Mouse (Mus musculus): Measurements from ENCODE around the gene Eif4a1. TPM values are rescaled to one million over a fixed set of nuclear protein-coding genes. Genes with fewer than 3 reads are reported as not detected.

Eif4a1 gene
- polyA plus RNA-seq, 1 experiment from 2014 or later: 560 TPM

GRCm38 (mm10) chr11:69697396-69697795, 25.2 kb upstream of the Eif4a1 start:
- Histone ChIP-seq H3K9ac (no peak overlapping the region), H3K9me3 (no peaks in the 10 kb centered on the region), H3K4me1 (peaks cover 15% of the 10 kb centered on the region), H3K27ac (no peak overlapping the region), H3K4me3 (no peak overlapping the region), H3K4me2 (replicated peaks) (no peak overlapping the region), H3K36me3 (no peaks in the 10 kb centered on the region), H3K27me3 (no peaks in the 10 kb centered on the region)
- no peak for ATAC-seq (ENCODE audit: low FRiP score, low read depth)
- 90% methylated on average over 3 of the region's 3 CpGs for WGBS

- under 1% methylated on average over 32 of the region's 41 CpGs for WGBS
- ATAC-seq (ENCODE audit: low FRiP score, low read depth): peak; percentile 77
- peak within 1 kb of the TSS; percentile 57 for H3K4me3 ChIP-seq
- no peaks in the 10 kb centered on the region for H3K9me3 ChIP-seq
- H3K4me2 ChIP-seq (replicated peaks): peak within 1 kb of the TSS; percentile 91
- H3K27ac ChIP-seq: peak within 1 kb of the TSS; percentile 81
- peak within 1 kb of the TSS; percentile 79 for H3K9ac ChIP-seq
- no peaks in the 10 kb centered on the region for H3K36me3 ChIP-seq
- peaks cover 15% of the 10 kb centered on the region for H3K4me1 ChIP-seq
- H3K27me3 ChIP-seq: no peaks in the 10 kb centered on the region
These were observed 23.3 kb upstream of the Eif4a1 start, which contains the start of the genes Tnfsf12 and Tnfsfm13 for GRCm38 (mm10) chr11:69695361-69696181. TSS of gene Tnfsf12 (minus strand) at chr11:69695849. TSS of gene Tnfsfm13 (minus strand) at chr11:69696098.

- H3K9me3 ChIP-seq: no peaks in the 10 kb centered on the region
- peak; percentile 58; the same call in 1 of the 2 replicates for ATAC-seq (ENCODE audit: low FRiP score, low read depth)
- 18% methylated on average over 6 of the region's 6 CpGs for WGBS
- H3K27me3 ChIP-seq: no peaks in the 10 kb centered on the region
- H3K4me2 ChIP-seq (replicated peaks): peak overlapping the region; percentile 91
- H3K27ac ChIP-seq: peak overlapping the region; percentile 81
- peaks cover 15% of the 10 kb centered on the region for H3K4me1 ChIP-seq
- peak overlapping the region; percentile 79 for H3K9ac ChIP-seq
- H3K36me3 ChIP-seq: no peaks in the 10 kb centered on the region
- H3K4me3 ChIP-seq: peak overlapping the region; percentile 57
These were observed 22.8 kb upstream of the Eif4a1 start for GRCm38 (mm10) chr11:69695046-69695360.

- no peak overlapping the region for H3K4me2 ChIP-seq (replicated peaks)
- H3K4me3 ChIP-seq: no peak overlapping the region
- H3K36me3 ChIP-seq: no peaks in the 10 kb centered on the region
- H3K27ac ChIP-seq: no peak overlapping the region
- 55% methylated on average over 11 of the region's 11 CpGs for WGBS
- peaks cover 15% of the 10 kb centered on the region for H3K4me1 ChIP-seq
- ATAC-seq (ENCODE audit: low FRiP score, low read depth): no peak
- H3K9ac ChIP-seq: no peak overlapping the region
- no peaks in the 10 kb centered on the region for H3K9me3 ChIP-seq
- H3K27me3 ChIP-seq: no peaks in the 10 kb centered on the region
These were observed 21.3 kb upstream of the Eif4a1 start for GRCm38 (mm10) chr11:69693421-69693965.

- no peak overlapping the region for H3K27ac ChIP-seq
- H3K4me3 ChIP-seq: no peak overlapping the region
- H3K9ac ChIP-seq: no peak overlapping the region
- no peaks in the 10 kb centered on the region for H3K27me3 ChIP-seq
- no peaks in the 10 kb centered on the region for H3K36me3 ChIP-seq
- H3K4me2 ChIP-seq (replicated peaks): no peak overlapping the region
- WGBS: 93% methylated on average over 6 of the region's 6 CpGs
- no peak for ATAC-seq (ENCODE audit: low FRiP score, low read depth)
- H3K4me1 ChIP-seq: peaks cover 15% of the 10 kb centered on the region
- H3K9me3 ChIP-seq: no peaks in the 10 kb centered on the region
These were observed 20.6 kb upstream of the Eif4a1 start for GRCm38 (mm10) chr11:69692863-69693262.

- WGBS: 72% methylated on average over 9 of the region's 9 CpGs
- no peaks in the 10 kb centered on the region for H3K27me3 ChIP-seq
- ATAC-seq (ENCODE audit: low FRiP score, low read depth): no peak
- H3K4me2 ChIP-seq (replicated peaks): no peak overlapping the region
- no peak overlapping the region for H3K27ac ChIP-seq
- no peak overlapping the region for H3K4me3 ChIP-seq
- no peaks in the 10 kb centered on the region for H3K36me3 ChIP-seq
- peaks cover 15% of the 10 kb centered on the region for H3K4me1 ChIP-seq
- no peaks in the 10 kb centered on the region for H3K9me3 ChIP-seq
- no peak overlapping the region for H3K9ac ChIP-seq
These were observed 20.1 kb upstream of the Eif4a1 start for GRCm38 (mm10) chr11:69692196-69692811.

GRCm38 (mm10) chr11:69689891-69690290, 17.7 kb upstream of the Eif4a1 start:
- Histone ChIP-seq H3K4me2 (replicated peaks) (no peak overlapping the region), H3K36me3 (no peaks in the 10 kb centered on the region), H3K4me1 (peaks cover 23% of the 10 kb centered on the region), H3K27me3 (no peaks in the 10 kb centered on the region), H3K9ac (no peak overlapping the region), H3K4me3 (no peak overlapping the region), H3K9me3 (no peaks in the 10 kb centered on the region), H3K27ac (no peak overlapping the region)
- WGBS: 93% methylated on average over 1 of the region's 1 CpGs
- ATAC-seq (ENCODE audit: low FRiP score, low read depth): no peak

- 0 out of 2 replicates have a peak overlapping the region, but pooled peaks have one; percentile 22 for H3K27ac ChIP-seq
- H3K9me3 ChIP-seq: no peaks in the 10 kb centered on the region
- H3K9ac ChIP-seq: peak overlapping the region; percentile 40; the same call in 1 of the 2 replicates
- 49% methylated on average over 5 of the region's 5 CpGs for WGBS
- no peaks in the 10 kb centered on the region for H3K27me3 ChIP-seq
- H3K4me3 ChIP-seq: no peak overlapping the region
- no peak for ATAC-seq (ENCODE audit: low FRiP score, low read depth)
- no peaks in the 10 kb centered on the region for H3K36me3 ChIP-seq
- H3K4me2 ChIP-seq (replicated peaks): no peak overlapping the region
- peaks cover 42% of the 10 kb centered on the region for H3K4me1 ChIP-seq
These were observed 14.8 kb upstream of the Eif4a1 start for GRCm38 (mm10) chr11:69687061-69687460.

GRCm38 (mm10) chr11:69686377-69686776, 14.2 kb upstream of the Eif4a1 start:
- peak overlapping the region; percentile 35; the same call in 1 of the 2 replicates for H3K9ac ChIP-seq
- no peaks in the 10 kb centered on the region for H3K27me3 ChIP-seq
- no peak for ATAC-seq (ENCODE audit: low FRiP score, low read depth)
- no peaks in the 10 kb centered on the region for H3K9me3 ChIP-seq
- peak overlapping the region; percentile 22; the same call in 1 of the 2 replicates for H3K27ac ChIP-seq
- H3K4me3 ChIP-seq: no peak overlapping the region
- H3K4me2 ChIP-seq (replicated peaks): peak overlapping the region; percentile 21
- no peaks in the 10 kb centered on the region for H3K36me3 ChIP-seq
- peaks cover 42% of the 10 kb centered on the region for H3K4me1 ChIP-seq
- WGBS: 4% methylated on average over 4 of the region's 4 CpGs

- WGBS: 82% methylated on average over 10 of the region's 10 CpGs
- Histone ChIP-seq H3K4me1 (peaks cover 46% of the 10 kb centered on the region), H3K27ac (peak within 1 kb of the TSS; percentile 22; the same call in 1 of the 2 replicates), H3K9ac (peak within 1 kb of the TSS; percentile 48), H3K27me3 (no peaks in the 10 kb centered on the region), H3K4me2 (replicated peaks) (peak within 1 kb of the TSS; percentile 21), H3K36me3 (no peaks in the 10 kb centered on the region), H3K4me3 (no peak within 1 kb of the TSS), H3K9me3 (no peaks in the 10 kb centered on the region)
- ATAC-seq (ENCODE audit: low FRiP score, low read depth): no peak
These were observed 13.4 kb upstream of the Eif4a1 start, which contains the start of gene Tnfsf13 for GRCm38 (mm10) chr11:69685526-69686148. TSS of gene Tnfsf13 (minus strand) at chr11:69685784.

GRCm38 (mm10) chr11:69684936-69685335, 12.7 kb upstream of the Eif4a1 start:
- WGBS: 85% methylated on average over 6 of the region's 6 CpGs
- Histone ChIP-seq H3K36me3 (peaks cover 6% of the 10 kb centered on the region), H3K4me3 (no peak overlapping the region), H3K27ac (no peak overlapping the region), H3K4me2 (replicated peaks) (no peak overlapping the region), H3K4me1 (peaks cover 53% of the 10 kb centered on the region), H3K27me3 (no peaks in the 10 kb centered on the region), H3K9me3 (no peaks in the 10 kb centered on the region), H3K9ac (peak overlapping the region; percentile 13; the same call in 1 of the 2 replicates)
- ATAC-seq (ENCODE audit: low FRiP score, low read depth): no peak

All from limb, embryonic 13.5 days (tissue).